Mouse (Mus musculus): ENCODE data around the gene Cabp7. TPM values are rescaled to one million over a fixed set of nuclear protein-coding genes. Genes with fewer than 3 reads are reported as not detected.

Cabp7 gene
- polyA plus RNA-seq, 1 experiment = not detected

DNA sequence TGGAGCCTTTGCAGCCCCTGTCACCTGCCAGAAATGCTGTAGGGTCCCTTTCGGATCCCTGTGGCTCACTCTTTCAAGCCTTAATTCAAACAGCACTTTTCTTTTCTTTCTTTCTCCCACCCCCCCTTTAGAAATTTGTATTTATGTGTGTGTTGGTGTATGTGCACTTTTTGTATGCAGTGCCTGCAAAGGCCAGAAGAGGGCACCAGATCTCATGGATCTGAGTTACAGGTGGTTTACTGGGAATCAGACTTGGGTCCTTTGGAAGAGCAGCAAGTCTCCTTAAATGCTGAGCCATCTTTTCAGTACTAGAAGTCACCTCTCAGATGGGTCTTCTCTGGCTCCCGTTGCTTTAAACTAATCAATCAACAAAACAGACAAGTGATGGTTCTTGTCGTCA, 7.5 kb upstream of the Cabp7 start:
- TF ChIP-seq CTCF (IDR thresholded peaks at IDR 0.05; ENCODE audit: borderline replicate concordance, insufficient read depth, low read length) (no peak), POLR2A (IDR thresholded peaks at IDR 0.05; ENCODE audit: low read depth, low read length) (no peak)
- Histone ChIP-seq H3K4me3 (ENCODE audit: insufficient read depth, low read length) (no peak overlapping the region), H3K27ac (ENCODE audit: insufficient read depth, low read length) (no peak overlapping the region), H3K4me1 (ENCODE audit: control insufficient read depth, insufficient read depth, low read length) (no peaks in the 10 kb centered on the region)

DNA sequence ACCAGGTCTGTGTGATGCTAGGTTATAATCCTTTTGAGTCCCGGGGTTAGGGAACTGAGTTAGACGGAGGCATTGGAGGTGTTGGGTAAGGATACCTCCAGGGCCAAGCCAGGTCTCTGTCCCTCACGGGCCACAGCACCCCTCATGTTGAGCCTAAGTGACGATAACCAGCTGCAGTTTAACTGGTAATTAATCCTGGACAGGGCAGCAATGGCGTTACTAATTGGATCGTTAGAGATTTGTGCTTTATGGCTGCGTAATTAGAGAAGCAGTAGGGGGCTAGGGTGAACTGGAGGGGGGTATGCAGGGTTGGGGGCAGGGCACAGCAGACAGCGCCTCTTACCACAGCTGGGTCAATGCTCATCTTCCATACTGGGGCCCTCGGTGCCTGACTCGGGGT, 6.3 kb upstream of the Cabp7 start:
- Histone ChIP-seq H3K4me1 (ENCODE audit: control insufficient read depth, insufficient read depth, low read length) (no peaks in the 10 kb centered on the region), H3K27ac (ENCODE audit: insufficient read depth, low read length) (no peak overlapping the region), H3K4me3 (ENCODE audit: insufficient read depth, low read length) (no peak overlapping the region)
- no peak for TF ChIP-seq POLR2A (IDR thresholded peaks at IDR 0.05; ENCODE audit: low read depth, low read length)
- TF ChIP-seq CTCF (IDR thresholded peaks at IDR 0.05; ENCODE audit: borderline replicate concordance, insufficient read depth, low read length) = no peak

DNA sequence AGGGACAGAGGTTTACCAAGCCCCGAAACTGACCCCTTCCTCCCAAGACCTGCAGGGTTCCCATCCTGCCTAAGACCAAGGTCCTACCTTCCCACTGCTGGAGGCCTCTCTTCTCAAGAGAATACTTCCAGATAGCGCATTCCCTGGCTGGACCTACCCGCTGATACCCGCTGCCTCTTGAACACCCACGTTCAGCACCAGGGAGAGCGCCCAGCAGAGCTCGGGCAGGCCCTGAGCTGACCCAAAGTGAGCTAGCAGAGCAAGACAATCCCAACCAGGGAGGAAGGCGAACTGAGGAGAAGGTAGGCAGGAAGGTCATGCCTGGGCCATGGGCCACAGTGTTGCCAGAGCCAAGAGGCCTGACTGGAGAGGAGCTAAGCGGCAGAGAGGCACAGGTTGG, 3.7 kb upstream of the Cabp7 start:
- no peak overlapping the region for H3K4me3 ChIP-seq (ENCODE audit: insufficient read depth, low read length)
- no peak for TF ChIP-seq CTCF (IDR thresholded peaks at IDR 0.05; ENCODE audit: borderline replicate concordance, insufficient read depth, low read length)
- no peaks in the 10 kb centered on the region for H3K4me1 ChIP-seq (ENCODE audit: control insufficient read depth, insufficient read depth, low read length)
- no peak overlapping the region for H3K27ac ChIP-seq (ENCODE audit: insufficient read depth, low read length)

DNA sequence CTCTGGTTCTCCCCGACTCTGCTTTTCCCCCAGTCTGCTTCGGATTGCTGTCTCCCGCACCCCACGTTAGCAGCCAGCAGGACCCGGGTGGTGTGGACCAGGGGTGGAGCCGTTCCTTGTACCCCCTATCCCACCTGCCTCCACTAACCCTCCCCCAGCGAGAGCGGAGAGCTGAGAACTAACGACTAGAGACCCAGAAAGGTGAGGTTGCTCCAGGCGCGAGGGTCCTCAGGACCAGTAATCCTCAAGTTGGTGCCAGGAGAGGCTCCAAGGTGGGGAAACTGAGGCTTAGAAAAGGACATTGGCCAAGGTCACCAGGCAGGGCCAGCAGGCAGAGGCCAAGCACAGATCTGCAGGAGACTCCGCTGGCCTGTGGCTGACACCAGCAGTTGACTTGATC, 707 bp upstream of the Cabp7 start:
- no peaks in the 10 kb centered on the region for H3K4me1 ChIP-seq (ENCODE audit: control insufficient read depth, insufficient read depth, low read length)
- H3K4me3 ChIP-seq (ENCODE audit: insufficient read depth, low read length) = no peak overlapping the region
- TF ChIP-seq POLR2A (IDR thresholded peaks at IDR 0.05; ENCODE audit: low read depth, low read length) (no peak), CTCF (IDR thresholded peaks at IDR 0.05; ENCODE audit: borderline replicate concordance, insufficient read depth, low read length) (no peak)
- H3K27ac ChIP-seq (ENCODE audit: insufficient read depth, low read length) = no peak overlapping the region

DNA sequence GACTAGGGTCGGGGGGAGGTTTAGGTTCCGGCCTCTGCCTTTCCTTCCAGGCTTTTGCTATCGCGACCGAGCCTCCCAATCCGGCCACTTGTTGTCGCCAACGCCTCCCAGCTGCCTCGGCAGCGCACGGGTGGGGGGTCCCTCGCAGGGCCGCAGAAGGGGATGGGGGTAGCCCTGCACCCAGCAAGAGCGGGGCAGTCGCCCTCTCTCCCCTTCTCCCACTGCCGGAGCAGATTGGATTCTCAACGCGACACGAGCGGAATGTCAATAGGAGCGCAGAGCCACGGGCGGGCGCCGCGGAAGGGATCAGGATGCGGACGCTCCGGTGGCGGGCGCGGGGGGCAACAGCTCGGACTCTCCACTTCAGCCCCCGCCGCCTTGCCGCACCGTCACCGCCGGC, 609 bp downstream of the Cabp7 start:
- Histone ChIP-seq H3K4me3 (ENCODE audit: insufficient read depth, low read length) (no peak overlapping the region), H3K27ac (ENCODE audit: insufficient read depth, low read length) (no peak overlapping the region), H3K4me1 (ENCODE audit: control insufficient read depth, insufficient read depth, low read length) (no peaks in the 10 kb centered on the region)
- TF ChIP-seq CTCF (IDR thresholded peaks at IDR 0.05; ENCODE audit: borderline replicate concordance, insufficient read depth, low read length) = no peak
- TF ChIP-seq POLR2A (IDR thresholded peaks at IDR 0.05; ENCODE audit: low read depth, low read length) = no peak

DNA sequence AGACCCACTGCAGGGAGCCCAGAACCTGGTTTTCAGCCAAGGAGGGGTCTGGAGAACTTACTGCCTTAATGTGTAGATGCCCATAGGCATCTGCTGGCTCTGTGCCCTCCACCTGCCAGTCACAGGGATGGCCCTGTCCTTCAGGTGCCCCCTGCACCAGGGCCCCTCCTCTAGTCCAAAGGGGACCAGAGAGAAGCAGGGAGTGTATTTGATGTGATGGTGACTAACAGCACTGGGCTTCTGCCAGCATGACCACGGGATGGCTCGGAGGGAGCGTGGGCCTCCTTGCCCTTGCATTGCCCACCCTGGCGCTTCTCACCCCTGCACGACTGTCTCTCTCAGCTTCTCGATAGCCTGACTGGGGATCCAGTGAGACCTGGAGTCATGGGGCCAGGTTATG, 1.9 kb downstream of the Cabp7 start:
- H3K4me1 ChIP-seq (ENCODE audit: control insufficient read depth, insufficient read depth, low read length) = no peaks in the 10 kb centered on the region
- H3K27ac ChIP-seq (ENCODE audit: insufficient read depth, low read length) = no peak overlapping the region
- no peak overlapping the region for H3K4me3 ChIP-seq (ENCODE audit: insufficient read depth, low read length)
- TF ChIP-seq CTCF (IDR thresholded peaks at IDR 0.05; ENCODE audit: borderline replicate concordance, insufficient read depth, low read length) (no peak), POLR2A (IDR thresholded peaks at IDR 0.05; ENCODE audit: low read depth, low read length) (no peak)

DNA sequence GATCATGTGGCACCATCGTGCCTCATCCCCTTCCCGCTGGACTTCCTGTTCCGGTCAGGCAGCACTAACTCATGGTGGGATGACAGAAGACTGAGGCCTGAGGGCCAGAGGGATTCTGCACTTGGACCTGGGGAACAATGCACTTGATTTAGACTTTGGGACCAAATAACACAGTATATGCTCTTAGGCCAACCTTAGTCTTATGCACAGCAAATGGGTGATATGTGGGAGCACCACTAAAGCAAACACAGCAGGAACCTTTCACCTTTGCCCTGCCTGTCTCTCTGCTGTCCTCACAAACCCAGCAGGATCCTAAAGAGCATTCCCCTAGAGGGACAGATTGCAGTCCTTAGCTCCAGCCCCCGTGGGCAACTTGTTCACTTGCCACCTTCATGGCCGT, 5.8 kb downstream of the Cabp7 start:
- H3K4me1 ChIP-seq (ENCODE audit: control insufficient read depth, insufficient read depth, low read length) = no peaks in the 10 kb centered on the region
- no peak for TF ChIP-seq CTCF (IDR thresholded peaks at IDR 0.05; ENCODE audit: borderline replicate concordance, insufficient read depth, low read length)
- no peak for TF ChIP-seq POLR2A (IDR thresholded peaks at IDR 0.05; ENCODE audit: low read depth, low read length)
- no peak overlapping the region for H3K27ac ChIP-seq (ENCODE audit: insufficient read depth, low read length)
- H3K4me3 ChIP-seq (ENCODE audit: insufficient read depth, low read length) = no peak overlapping the region

DNA sequence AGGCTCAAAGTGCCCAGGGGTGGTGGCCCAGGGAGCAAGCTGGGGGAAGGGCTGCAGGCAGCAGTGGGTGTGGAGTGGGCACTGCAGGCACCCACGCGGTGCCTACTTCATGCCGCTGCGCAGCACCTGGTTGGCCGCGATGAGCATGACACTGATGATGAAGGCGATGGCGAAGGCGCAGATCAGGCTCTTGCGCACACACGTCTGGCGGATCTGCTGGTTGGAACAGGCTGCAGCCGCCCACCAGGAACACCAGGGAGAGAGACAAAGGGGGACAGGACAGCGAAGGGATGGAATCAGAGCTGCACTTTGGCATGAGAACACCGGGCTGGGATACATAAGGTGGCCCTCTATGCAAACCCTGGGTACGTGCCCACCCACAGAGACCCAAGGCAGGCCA, 7.9 kb downstream of the Cabp7 start:
- no peak overlapping the region for H3K4me3 ChIP-seq (ENCODE audit: insufficient read depth, low read length)
- H3K27ac ChIP-seq (ENCODE audit: insufficient read depth, low read length) = no peak overlapping the region
- no peak for TF ChIP-seq CTCF (IDR thresholded peaks at IDR 0.05; ENCODE audit: borderline replicate concordance, insufficient read depth, low read length)
- H3K4me1 ChIP-seq (ENCODE audit: control insufficient read depth, insufficient read depth, low read length) = no peaks in the 10 kb centered on the region

DNA sequence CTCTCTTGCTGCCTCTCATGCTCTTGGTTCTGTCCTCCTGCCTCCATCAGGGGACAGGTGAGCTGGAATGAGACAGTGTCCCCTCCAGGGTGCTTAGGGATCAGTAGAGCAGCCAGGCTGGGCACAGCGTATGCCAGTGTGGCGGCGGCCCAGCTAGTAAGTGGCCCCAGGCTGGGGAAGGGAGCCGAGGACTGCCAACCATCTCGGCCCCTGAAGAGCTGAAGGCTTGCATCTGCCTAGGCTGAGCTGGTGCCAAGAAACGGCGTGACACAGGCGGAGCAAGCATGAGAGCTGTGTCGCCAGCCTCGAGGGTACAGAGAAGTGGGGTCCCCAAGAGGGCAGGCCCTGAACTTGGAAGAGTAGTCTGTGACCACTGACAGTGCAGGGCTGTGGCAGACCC, 8.9 kb downstream of the Cabp7 start:
- no peak for TF ChIP-seq POLR2A (IDR thresholded peaks at IDR 0.05; ENCODE audit: low read depth, low read length)
- no peak for TF ChIP-seq CTCF (IDR thresholded peaks at IDR 0.05; ENCODE audit: borderline replicate concordance, insufficient read depth, low read length)
- Histone ChIP-seq H3K4me1 (ENCODE audit: control insufficient read depth, insufficient read depth, low read length) (no peaks in the 10 kb centered on the region), H3K27ac (ENCODE audit: insufficient read depth, low read length) (no peak overlapping the region), H3K4me3 (ENCODE audit: insufficient read depth, low read length) (no peak overlapping the region)

DNA sequence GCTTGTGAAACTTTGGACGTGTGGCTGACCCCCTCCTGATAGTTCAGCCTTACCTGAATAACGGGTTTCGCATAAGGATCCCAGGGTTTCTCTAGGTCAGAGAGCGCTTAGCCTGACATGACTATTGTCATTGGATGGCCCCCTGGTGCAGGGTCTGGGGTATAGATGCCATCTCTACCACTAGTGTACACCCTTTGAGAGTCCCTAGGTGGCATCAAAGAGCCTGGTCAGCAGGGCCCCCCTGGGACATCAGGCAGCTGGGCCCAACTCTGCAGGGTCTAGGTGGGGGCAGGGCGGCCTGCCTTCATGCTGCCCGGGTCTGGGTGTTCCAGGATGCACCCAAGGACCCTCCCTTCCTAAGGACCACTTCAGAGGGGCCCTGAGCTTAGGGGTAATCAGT, 10.2 kb downstream of the Cabp7 start:
- Histone ChIP-seq H3K4me3 (ENCODE audit: insufficient read depth, low read length) (no peak overlapping the region), H3K4me1 (ENCODE audit: control insufficient read depth, insufficient read depth, low read length) (no peaks in the 10 kb centered on the region), H3K27ac (ENCODE audit: insufficient read depth, low read length) (no peak overlapping the region)
- TF ChIP-seq POLR2A (IDR thresholded peaks at IDR 0.05; ENCODE audit: low read depth, low read length) = no peak
- no peak for TF ChIP-seq CTCF (IDR thresholded peaks at IDR 0.05; ENCODE audit: borderline replicate concordance, insufficient read depth, low read length)

DNA sequence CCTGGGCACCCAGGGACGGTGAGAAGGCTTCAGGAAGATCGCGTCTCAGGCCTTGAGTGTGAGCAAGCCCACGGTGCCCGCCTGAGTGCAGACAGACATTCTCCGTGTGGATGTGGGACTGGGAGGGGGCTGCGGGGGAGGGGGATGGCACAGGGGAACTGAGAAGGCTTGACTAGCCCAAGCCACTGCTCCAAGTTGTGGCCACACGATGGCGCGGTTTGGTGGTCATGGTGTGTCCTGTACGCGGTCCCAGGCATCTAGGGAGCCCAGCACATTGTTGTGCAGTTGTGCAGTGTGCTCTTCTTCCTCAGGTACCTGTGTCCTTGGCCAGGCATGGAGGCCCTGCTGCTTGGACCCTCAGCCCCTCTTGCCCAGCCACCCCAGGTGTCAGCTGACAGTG, 12.4 kb downstream of the Cabp7 start:
- Histone ChIP-seq H3K4me1 (ENCODE audit: control insufficient read depth, insufficient read depth, low read length) (no peaks in the 10 kb centered on the region), H3K4me3 (ENCODE audit: insufficient read depth, low read length) (no peak overlapping the region), H3K27ac (ENCODE audit: insufficient read depth, low read length) (no peak overlapping the region)
- TF ChIP-seq CTCF (IDR thresholded peaks at IDR 0.05; ENCODE audit: borderline replicate concordance, insufficient read depth, low read length) = peak; percentile 61; the same call in 1 of the 2 replicates
- no peak for TF ChIP-seq POLR2A (IDR thresholded peaks at IDR 0.05; ENCODE audit: low read depth, low read length)

Measured in embryonic fibroblast, embryonic 13.5 days (primary cell).